Mouse (Mus musculus) large intestine, adult 2 months (tissue): ENCODE measurements around the gene Gatd1. TPM values are rescaled to one million over a fixed set of nuclear protein-coding genes. Genes with fewer than 3 reads are reported as not detected.

Experiments
- DNase-seq: peaks from one replicate; pipeline ENCODE4 v3.0.0-alpha.2; 2012; ENCODE audit warnings: low read depth, low spot score
- WGBS: fragments of 180-500 bp; shearing (Covaris S2); methylation state at CpG from one replicate; pipeline ENCODE4 v1.1.7; 2018; 5-methylcytosine and 5-hydroxymethylcytosine counted together
- polyA plus RNA-seq: library from polyadenylated mRNA; depleted of rRNA; stranded (reverse); fragments of >200 nt; gene quantifications from 2 replicates; pipeline ENCODE4 v1.2.3, GENCODE M21; 2012

Gatd1 gene
- polyA plus RNA-seq, 1 experiment, result 56.7 TPM

GRCm38 (mm10) chr7:141443081-141443821 lies 29.3 kb upstream of the Gatd1 start:
- DNase-seq, result no peak
- 7% methylated on average over 12 of the region's 12 CpGs for WGBS

GRCm38 (mm10) chr7:141442199-141442598 lies 28.3 kb upstream of the Gatd1 start:
- 90% methylated on average over 13 of the region's 13 CpGs for whole genome bisulfite sequencing
- no peak for DNase-seq

- 95% methylated on average over 9 of the region's 9 CpGs for WGBS
- DNase-seq, result no peak
Observed at GRCm38 (mm10) chr7:141441460-141441859, 27.5 kb upstream of the Gatd1 start.

- WGBS, result 22% methylated on average over 6 of the region's 6 CpGs
- no peak for DNase-seq
Observed at GRCm38 (mm10) chr7:141440613-141441012, 26.7 kb upstream of the Gatd1 start.

- WGBS, result 96% methylated on average over 11 of the region's 11 CpGs
- DNase-seq, result no peak
Observed at GRCm38 (mm10) chr7:141439811-141440210, 25.9 kb upstream of the Gatd1 start.

GRCm38 (mm10) chr7:141439140-141439679 lies 25.3 kb upstream of the Gatd1 start:
- DNase-seq, result no peak
- 96% methylated on average over 10 of the region's 10 CpGs for WGBS

- no peak for DNase-seq
- 94% methylated on average over 12 of the region's 12 CpGs for WGBS
Observed at GRCm38 (mm10) chr7:141438201-141438968, 24.4 kb upstream of the Gatd1 start.

- WGBS, result 7% methylated on average over 53 of the region's 53 CpGs
- no peak for DNase-seq
Observed at GRCm38 (mm10) chr7:141437178-141438120, 23.5 kb upstream of the Gatd1 start, which contains the start of gene Slc25a22. Gene Slc25a22, minus strand, starts transcription at chr7:141437892.

GRCm38 (mm10) chr7:141436523-141436892 lies 22.6 kb upstream of the Gatd1 start:
- 44% methylated on average over 2 of the region's 2 CpGs for WGBS
- no peak for DNase-seq

- no peak for DNase-seq
- WGBS, result 69% methylated on average over 9 of the region's 9 CpGs
Observed at GRCm38 (mm10) chr7:141435856-141436522, 22.1 kb upstream of the Gatd1 start.

GRCm38 (mm10) chr7:141435129-141435855 lies 21.4 kb upstream of the Gatd1 start:
- WGBS, result 2% methylated on average over 17 of the region's 17 CpGs
- no peak for DNase-seq

- 17% methylated on average over 8 of the region's 8 CpGs for WGBS
- DNase-seq, result no peak
Observed at GRCm38 (mm10) chr7:141434464-141434863, 20.5 kb upstream of the Gatd1 start.

GRCm38 (mm10) chr7:141433517-141434400 lies 19.8 kb upstream of the Gatd1 start:
- WGBS, result 75% methylated on average over 15 of the region's 15 CpGs
- DNase-seq, result no peak

GRCm38 (mm10) chr7:141432741-141433516 lies 19.0 kb upstream of the Gatd1 start:
- no peak for DNase-seq
- WGBS, result 51% methylated on average over 6 of the region's 6 CpGs

GRCm38 (mm10) chr7:141432186-141432611 lies 18.3 kb upstream of the Gatd1 start:
- WGBS, result 63% methylated on average over 8 of the region's 8 CpGs
- DNase-seq, result no peak

GRCm38 (mm10) chr7:141431434-141432185 lies 17.7 kb upstream of the Gatd1 start:
- no peak for DNase-seq
- 93% methylated on average over 19 of the region's 19 CpGs for WGBS
